Mouse (Mus musculus): ENCODE results near the gene Cul9. TPM values are rescaled to one million over a fixed set of nuclear protein-coding genes. Genes with fewer than 3 reads are reported as not detected.
A peak's percentile ranks its signal among the peaks of the same experiment; 100 is the strongest.

Cul9 gene
- total RNA-seq, 1 experiment = 1.8 TPM

GRCm38 (mm10) chr17:46520385-46520979 lies 25.7 kb downstream of the Cul9 start:
- peak overlapping the region; percentile 60 to 61 for H3K4me3 ChIP-seq (ENCODE audit: insufficient read depth in 1 of 2, low read depth in 1 of 2, low read length in 2 of 2, poor library complexity in 1 of 2, severe bottlenecking in 1 of 2)
- no peak for DNase-seq (ENCODE audit: low read depth, low spot score)
- H3K4me1 ChIP-seq (ENCODE audit: control insufficient read depth in 2 of 2, insufficient read depth in 2 of 2, low read length in 2 of 2, poor library complexity in 1 of 2) = peaks cover 0 to 5% of the 10 kb centered on the region in 2 experiments; a peak in 1 of 4 replicates
- in situ Hi-C loops (cut with MboI; ENCODE audit: low sequenced_read_pairs in 2 of 2, unreplicated experiment in 2 of 2) = no loop called here
- TF ChIP-seq ZNF384 (IDR thresholded peaks at IDR 0.05; ENCODE audit: low read depth, low read length) (no peak), HCFC1 (IDR thresholded peaks at IDR 0.05; ENCODE audit: borderline replicate concordance, insufficient read depth, low read length) (no peak), CHD2 (IDR thresholded peaks at IDR 0.05; ENCODE audit: low read depth, low read length) (no peak), MAFK (IDR thresholded peaks at IDR 0.05; ENCODE audit: insufficient read depth, low read depth, low read length) (no peak), ZC3H11A (IDR thresholded peaks at IDR 0.05; ENCODE audit: borderline replicate concordance, low read depth, low read length) (no peak)
- H3K27ac ChIP-seq (ENCODE audit: insufficient read depth, low read depth, low read length, poor library complexity, severe bottlenecking) = no peak overlapping the region
- no peaks in the 10 kb centered on the region for H3K9me3 ChIP-seq (ENCODE audit: control insufficient read depth, insufficient read depth, low read depth, low read length)
- H3K36me3 ChIP-seq (ENCODE audit: control insufficient read depth, insufficient read depth, low read length, poor library complexity, severe bottlenecking) = no peaks in the 10 kb centered on the region
- peak overlapping the region; percentile 53 for H3K9ac ChIP-seq (ENCODE audit: insufficient read depth, low read depth, low read length, poor library complexity, severe bottlenecking)

DNA sequence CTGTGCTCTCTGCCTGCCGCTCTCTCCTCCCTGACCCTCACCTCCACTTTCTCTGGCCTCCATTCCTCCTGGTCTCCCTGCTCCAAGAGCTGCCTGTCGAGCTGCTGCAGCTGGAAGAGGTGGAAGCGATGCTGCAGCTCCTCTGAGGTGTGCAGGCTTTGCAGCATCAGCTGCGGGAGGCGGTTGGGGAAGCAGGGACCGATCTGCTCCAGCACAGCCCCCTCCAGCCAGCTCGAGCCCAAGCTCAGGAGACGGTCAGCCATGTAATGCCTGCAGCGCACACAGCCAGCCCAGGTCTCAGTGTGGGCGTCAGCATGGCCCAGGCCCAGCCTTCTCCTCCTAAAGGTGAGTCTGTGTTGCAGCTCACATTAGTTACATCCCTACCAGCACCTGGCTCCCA lies 26.2 kb downstream of the Cul9 start:
- Histone ChIP-seq H3K36me3 (ENCODE audit: control insufficient read depth, insufficient read depth, low read length, poor library complexity, severe bottlenecking) (no peaks in the 10 kb centered on the region), H3K4me3 (ENCODE audit: insufficient read depth in 1 of 2, low read depth in 1 of 2, low read length in 2 of 2, poor library complexity in 1 of 2, severe bottlenecking in 1 of 2) (peak overlapping the region; percentile 60 to 61; a peak in 3 of 4 replicates), H3K9me3 (ENCODE audit: control insufficient read depth, insufficient read depth, low read depth, low read length) (no peaks in the 10 kb centered on the region), H3K9ac (ENCODE audit: insufficient read depth, low read depth, low read length, poor library complexity, severe bottlenecking) (0 out of 2 replicates have a peak overlapping the region, but pooled peaks have one; percentile 53), H3K27ac (ENCODE audit: insufficient read depth, low read depth, low read length, poor library complexity, severe bottlenecking) (no peak overlapping the region), H3K4me1 (ENCODE audit: control insufficient read depth in 2 of 2, insufficient read depth in 2 of 2, low read length in 2 of 2, poor library complexity in 1 of 2) (peaks cover 0 to 5% of the 10 kb centered on the region in 2 experiments; a peak in 1 of 4 replicates)
- no peak for DNase-seq (ENCODE audit: low read depth, low spot score)
- in situ Hi-C loops (cut with MboI; ENCODE audit: low sequenced_read_pairs in 2 of 2, unreplicated experiment in 2 of 2) = no loop called here
- no peak for TF ChIP-seq CHD2 (IDR thresholded peaks at IDR 0.05; ENCODE audit: low read depth, low read length)
- no peak for TF ChIP-seq ZC3H11A (IDR thresholded peaks at IDR 0.05; ENCODE audit: borderline replicate concordance, low read depth, low read length)
- no peak for TF ChIP-seq HCFC1 (IDR thresholded peaks at IDR 0.05; ENCODE audit: borderline replicate concordance, insufficient read depth, low read length)
- no peak for TF ChIP-seq MAFK (IDR thresholded peaks at IDR 0.05; ENCODE audit: insufficient read depth, low read depth, low read length)
- TF ChIP-seq ZNF384 (IDR thresholded peaks at IDR 0.05; ENCODE audit: low read depth, low read length) = no peak

GRCm38 (mm10) chr17:46513329-46513728 lies 32.9 kb downstream of the Cul9 start:
- 0 out of 4 replicates have a peak, but pooled peaks cover 0 to 2% of the 10 kb centered on the region in 2 experiments for H3K4me1 ChIP-seq (ENCODE audit: control insufficient read depth in 2 of 2, insufficient read depth in 2 of 2, low read length in 2 of 2, poor library complexity in 1 of 2)
- no peak overlapping the region for H3K27ac ChIP-seq (ENCODE audit: insufficient read depth, low read depth, low read length, poor library complexity, severe bottlenecking)
- in situ Hi-C loops (cut with MboI; ENCODE audit: low sequenced_read_pairs in 2 of 2, unreplicated experiment in 2 of 2) = no loop called here
- H3K9ac ChIP-seq (ENCODE audit: insufficient read depth, low read depth, low read length, poor library complexity, severe bottlenecking) = no peak overlapping the region
- DNase-seq (ENCODE audit: low read depth, low spot score) = no peak
- no peaks in the 10 kb centered on the region for H3K9me3 ChIP-seq (ENCODE audit: control insufficient read depth, insufficient read depth, low read depth, low read length)
- H3K36me3 ChIP-seq (ENCODE audit: control insufficient read depth, insufficient read depth, low read length, poor library complexity, severe bottlenecking) = no peaks in the 10 kb centered on the region
- no peak overlapping the region for H3K4me3 ChIP-seq (ENCODE audit: insufficient read depth in 1 of 2, low read depth in 1 of 2, low read length in 2 of 2, poor library complexity in 1 of 2, severe bottlenecking in 1 of 2)
- TF ChIP-seq ZC3H11A (IDR thresholded peaks at IDR 0.05; ENCODE audit: borderline replicate concordance, low read depth, low read length) (no peak), HCFC1 (IDR thresholded peaks at IDR 0.05; ENCODE audit: borderline replicate concordance, insufficient read depth, low read length) (peak; percentile 93), MAFK (IDR thresholded peaks at IDR 0.05; ENCODE audit: insufficient read depth, low read depth, low read length) (no peak)

DNA sequence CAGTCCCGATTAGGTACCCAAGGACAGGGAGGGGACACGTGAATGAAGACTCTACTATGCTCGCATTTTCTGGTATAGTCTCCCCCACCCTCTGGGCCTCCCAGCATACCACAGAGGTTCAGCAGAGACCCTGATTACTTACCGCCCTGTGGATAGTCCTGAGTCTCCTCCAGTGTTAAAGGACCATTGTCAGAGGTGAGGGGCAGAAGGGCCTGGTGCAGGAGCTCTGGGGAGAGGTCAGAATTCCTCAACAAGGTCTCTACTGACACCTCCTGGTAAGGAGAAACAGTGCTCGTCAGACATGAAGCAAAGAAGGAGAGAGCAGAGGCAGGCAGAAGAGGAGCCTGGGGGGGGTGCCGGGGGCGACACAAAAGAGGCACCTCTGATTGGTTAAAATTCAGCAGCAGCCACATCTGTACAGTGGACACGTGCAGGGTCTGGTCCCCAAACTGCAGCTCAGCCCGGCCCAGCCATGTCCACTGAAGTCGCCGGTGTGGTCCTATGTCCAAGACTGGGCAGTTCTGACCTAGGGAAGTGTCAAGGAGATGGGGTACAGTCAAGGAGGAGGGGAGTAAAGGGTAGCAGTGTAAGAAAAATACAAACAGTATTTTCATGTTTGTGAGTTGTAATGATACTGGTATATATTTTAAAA lies 35.0 kb downstream of the Cul9 start:
- peak overlapping the region; percentile 51; the same call in 1 of the 2 replicates for H3K9ac ChIP-seq (ENCODE audit: insufficient read depth, low read depth, low read length, poor library complexity, severe bottlenecking)
- 0 out of 4 replicates have a peak, but pooled peaks cover 0 to 2% of the 10 kb centered on the region in 2 experiments for H3K4me1 ChIP-seq (ENCODE audit: control insufficient read depth in 2 of 2, insufficient read depth in 2 of 2, low read length in 2 of 2, poor library complexity in 1 of 2)
- H3K27ac ChIP-seq (ENCODE audit: insufficient read depth, low read depth, low read length, poor library complexity, severe bottlenecking) = no peak overlapping the region
- no peaks in the 10 kb centered on the region for H3K9me3 ChIP-seq (ENCODE audit: control insufficient read depth, insufficient read depth, low read depth, low read length)
- H3K36me3 ChIP-seq (ENCODE audit: control insufficient read depth, insufficient read depth, low read length, poor library complexity, severe bottlenecking) = 0 out of 2 replicates have a peak, but pooled peaks cover 2% of the 10 kb centered on the region
- no peak for TF ChIP-seq ZNF384 (IDR thresholded peaks at IDR 0.05; ENCODE audit: low read depth, low read length)
- TF ChIP-seq CHD2 (IDR thresholded peaks at IDR 0.05; ENCODE audit: low read depth, low read length) = no peak
- peak; percentile 58; the same call in 1 of the 2 replicates for TF ChIP-seq ZC3H11A (IDR thresholded peaks at IDR 0.05; ENCODE audit: borderline replicate concordance, low read depth, low read length)
- in situ Hi-C loops (cut with MboI; ENCODE audit: low sequenced_read_pairs in 2 of 2, unreplicated experiment in 2 of 2) = no loop called here
- no peak for DNase-seq (ENCODE audit: low read depth, low spot score)
- H3K4me3 ChIP-seq (ENCODE audit: insufficient read depth in 1 of 2, low read depth in 1 of 2, low read length in 2 of 2, poor library complexity in 1 of 2, severe bottlenecking in 1 of 2) = no peak overlapping the region

Data from ES-E14 (cell line).